Mouse (Mus musculus) thymus, postnatal 36 days (tissue): ENCODE measurements around the gene Tspan13.

Experiments used
- DNase-seq, 2 experiments: peaks; one replicate each; pipeline ENCODE4 v3.0.0; 2022; ENCODE audit warnings: mixed read lengths in 2 of 2

Tspan13 gene

DNA sequence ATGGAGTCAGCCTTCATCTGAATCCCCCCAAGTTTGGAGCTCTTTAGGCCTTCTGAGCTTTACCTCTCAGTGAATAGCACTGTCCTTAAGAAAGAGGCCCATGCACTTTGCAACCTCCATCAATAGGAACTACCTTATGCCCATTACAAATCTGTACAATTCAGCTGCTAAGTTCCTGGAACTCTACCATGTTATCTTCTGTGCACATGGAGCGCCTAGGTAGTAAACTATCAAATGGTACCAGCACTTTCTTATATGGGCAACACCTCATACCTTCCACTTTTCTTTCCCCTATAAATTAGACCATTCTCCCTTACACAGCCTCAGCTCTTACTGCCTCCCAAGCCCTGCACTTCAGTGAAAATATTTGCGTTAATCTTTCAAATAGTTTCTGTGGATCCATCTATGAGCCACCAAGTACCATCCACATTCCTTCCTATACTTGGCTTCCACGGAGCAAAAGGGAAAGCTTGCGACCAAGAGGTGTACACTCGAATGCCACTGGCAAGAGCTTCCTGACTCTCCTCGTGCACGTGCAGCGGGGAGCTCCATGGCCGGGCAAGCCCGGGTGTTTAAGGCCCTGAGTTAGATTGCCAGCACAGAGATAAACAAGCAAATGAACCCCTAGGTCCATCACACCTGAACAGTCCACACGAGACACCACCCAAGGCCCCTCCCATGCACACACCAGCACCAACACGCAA lies 11.5 kb downstream of the Tspan13 start:
- DNase-seq: no peak

DNA sequence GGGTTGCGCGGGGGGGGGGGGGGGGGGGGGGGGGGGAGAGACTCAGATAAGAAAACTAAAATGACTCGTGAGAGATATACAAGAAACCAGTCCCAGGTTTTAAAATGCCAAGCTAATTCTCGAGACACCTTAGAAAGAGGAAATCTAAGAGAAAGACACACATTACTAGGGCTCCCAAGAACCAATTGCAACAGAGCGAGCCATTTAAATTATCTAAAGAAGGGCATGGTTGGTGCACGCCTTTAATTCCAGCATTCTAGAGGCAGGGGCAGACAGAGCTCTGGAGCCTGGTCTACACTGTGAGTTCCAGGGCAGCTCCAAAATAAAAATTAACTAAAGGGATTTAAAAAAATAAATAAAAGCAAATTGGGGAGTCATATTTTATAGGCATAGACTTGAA lies 12.6 kb downstream of the Tspan13 start:
- DNase-seq: no peak

DNA sequence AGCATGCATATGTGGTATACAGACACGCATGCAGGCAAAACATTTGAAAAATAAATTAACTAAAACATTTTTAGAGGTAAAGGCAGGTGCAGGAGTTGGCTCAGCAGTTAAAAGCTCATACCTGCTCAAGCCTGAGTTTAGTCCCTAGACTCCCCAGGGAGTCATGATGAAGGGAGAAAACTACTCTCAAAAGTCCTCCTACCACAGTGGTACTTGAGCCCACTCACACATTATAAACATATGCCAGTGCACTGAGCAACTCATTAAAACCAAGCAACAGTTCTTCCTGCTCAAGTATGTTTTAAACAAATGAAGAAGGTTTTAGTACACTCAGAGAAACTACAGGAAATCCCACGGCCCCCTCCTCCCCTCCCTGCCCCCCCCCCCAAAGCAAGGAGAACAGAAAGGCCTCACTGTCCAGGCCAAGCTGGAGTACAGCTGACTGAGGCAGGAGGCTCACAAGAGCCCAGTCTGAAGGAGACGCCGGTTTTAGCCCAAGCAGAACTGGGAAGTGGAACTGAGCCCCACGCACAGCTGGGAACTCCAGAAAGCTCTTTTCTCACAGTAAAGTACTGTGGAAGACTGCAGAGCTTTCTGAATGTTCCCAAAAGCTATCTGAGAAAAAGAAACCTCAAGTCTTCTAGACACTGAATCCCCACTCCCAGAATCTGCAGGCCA lies 13.2 kb downstream of the Tspan13 start:
- DNase-seq: no peak

DNA sequence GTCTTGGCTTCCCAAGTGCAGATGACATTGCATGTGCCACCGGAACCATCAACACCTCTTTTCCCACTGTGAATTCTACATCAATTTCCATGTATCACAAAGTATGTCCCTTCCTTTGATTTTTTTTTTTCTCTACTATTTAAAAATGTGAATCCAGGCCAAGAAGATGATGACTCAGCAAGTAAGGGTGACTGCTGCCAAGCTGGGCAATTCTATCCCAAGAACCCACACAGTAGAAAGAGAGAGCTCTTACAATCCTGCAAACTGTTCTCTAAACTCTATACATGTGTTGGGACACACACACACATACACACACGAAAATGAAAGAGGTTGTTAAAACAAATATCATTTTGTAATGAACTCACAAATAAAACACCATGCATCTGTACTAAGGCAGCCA lies 15.1 kb downstream of the Tspan13 start:
- no peak for DNase-seq

DNA sequence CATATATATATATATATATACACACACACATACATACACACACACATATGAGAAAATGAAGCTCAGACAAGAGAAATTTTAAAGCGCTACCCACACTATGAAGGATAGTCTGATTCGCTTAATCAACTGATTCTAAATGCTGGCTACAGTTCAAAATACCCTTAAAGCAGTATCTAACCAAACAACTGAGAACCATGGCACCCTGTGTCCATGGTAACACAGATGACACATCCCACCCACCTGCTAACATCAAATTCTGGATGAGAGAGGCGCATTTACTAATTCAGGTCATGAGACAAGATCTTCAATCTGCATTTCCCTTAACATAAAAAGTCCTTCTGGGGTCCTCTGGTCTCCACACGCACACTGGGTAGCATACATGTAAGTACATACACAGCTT lies 16.2 kb downstream of the Tspan13 start:
- DNase-seq: no peak

DNA sequence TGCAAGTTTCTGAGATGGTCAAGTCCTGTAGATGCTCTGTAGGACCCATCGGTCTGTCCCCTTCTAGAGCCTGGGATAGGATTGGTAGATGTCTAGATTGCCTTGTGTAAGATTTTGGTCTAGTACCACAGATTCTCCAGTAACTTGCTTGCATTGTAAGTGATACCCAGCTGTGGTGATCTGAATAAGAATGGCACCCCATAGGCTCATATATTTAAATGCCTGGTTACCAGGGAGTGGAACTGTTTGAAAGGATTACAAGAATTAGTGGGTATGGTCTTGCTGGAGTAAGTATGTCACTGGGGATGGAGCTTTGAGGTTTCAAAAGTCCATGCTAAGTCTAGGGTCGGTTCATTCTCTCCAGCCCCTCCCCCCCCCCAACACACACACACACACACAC lies 21.6 kb downstream of the Tspan13 start:
- DNase-seq: no peak

DNA sequence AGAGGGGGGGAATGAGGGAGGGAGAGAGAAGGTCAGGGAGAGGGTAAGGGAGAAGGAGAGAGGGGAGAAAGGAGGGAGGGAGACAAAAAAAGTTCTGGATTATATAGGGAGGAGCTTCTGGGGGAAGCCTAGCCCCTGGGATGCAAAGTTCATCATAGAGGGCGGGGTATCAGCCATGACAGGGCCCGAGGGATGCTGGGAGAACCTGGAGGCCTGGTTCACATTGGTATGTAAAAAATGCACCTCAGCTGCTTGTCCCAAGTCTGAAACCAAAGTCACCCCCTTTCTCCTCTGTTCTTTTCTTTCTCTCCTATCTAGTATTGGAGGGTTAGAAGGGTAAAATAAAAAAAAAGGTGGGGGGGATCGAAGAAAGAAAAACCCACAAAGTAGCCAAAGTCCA lies 22.2 kb downstream of the Tspan13 start:
- DNase-seq: no peak

DNA sequence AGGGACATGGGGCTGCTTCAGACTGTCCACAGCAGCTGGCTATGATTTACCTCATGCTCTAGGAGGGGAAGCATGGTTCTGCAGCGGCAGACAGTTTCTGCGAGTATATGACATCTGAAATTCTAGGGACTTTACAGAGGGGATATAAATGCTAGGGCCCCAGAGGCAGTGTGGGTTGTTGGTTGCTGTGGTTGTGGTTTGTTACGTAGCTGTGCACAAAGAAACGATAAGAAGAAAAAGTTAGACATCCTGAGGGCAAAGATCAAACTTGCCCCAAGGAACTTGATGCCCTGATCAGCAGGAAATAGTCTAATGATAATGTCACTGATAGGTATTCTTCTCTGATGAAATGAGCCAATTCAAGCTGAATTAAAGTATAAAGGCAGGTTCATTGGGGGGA lies 22.7 kb downstream of the Tspan13 start:
- DNase-seq: peak; percentile 24 to 25

DNA sequence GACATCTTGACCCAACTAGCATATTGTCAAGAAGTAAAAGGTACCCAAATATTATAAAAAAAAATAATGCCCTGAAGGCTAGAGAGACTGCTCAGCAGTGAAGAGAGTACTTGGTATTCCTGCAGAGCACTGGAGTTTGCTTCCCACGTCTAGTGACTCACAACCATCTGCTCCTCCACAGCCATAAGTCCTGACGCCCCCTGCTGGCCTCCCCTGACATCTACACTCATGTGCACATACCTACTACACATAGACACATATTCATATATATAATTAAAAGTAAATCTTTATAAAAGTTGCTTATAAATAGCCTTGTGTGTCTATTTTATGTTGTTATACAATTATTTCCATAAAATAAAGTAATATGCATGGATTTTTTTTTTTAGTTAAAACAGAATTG lies 24.5 kb downstream of the Tspan13 start:
- DNase-seq: peak in 1 of 2 experiments; percentile 18

DNA sequence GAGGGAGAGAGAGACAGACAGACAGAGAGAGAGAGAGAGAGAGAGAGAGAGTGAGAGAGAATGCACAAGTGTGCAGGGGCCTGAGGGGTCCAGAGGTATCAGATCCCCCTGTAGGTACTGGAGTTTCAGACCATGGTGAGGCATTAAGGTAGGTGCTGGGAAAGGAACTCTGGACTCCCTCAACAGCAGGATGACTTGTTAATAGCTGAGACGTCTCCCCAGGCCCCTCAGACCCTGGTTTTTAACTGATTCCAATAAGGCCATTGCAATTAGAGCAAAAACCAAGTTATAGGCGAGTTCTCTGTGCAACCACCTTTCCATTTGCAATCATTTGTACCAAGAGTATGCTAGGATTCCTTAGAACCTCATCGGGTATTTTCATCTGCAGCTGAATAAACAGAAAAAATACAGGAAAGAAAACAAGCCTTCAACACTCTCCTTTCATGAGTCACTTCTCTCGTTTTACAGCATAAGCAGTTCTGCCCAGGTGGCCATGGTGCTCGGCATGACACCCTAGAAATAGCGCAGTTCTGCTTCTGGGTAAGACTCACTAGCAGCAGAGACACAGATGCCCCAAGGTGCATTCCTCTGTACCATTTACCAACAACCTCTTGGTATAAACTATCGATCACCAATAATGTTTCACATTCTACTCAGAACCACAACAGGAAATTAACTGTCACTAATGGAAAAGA lies 28.9 kb downstream of the Tspan13 start:
- no peak for DNase-seq

DNA sequence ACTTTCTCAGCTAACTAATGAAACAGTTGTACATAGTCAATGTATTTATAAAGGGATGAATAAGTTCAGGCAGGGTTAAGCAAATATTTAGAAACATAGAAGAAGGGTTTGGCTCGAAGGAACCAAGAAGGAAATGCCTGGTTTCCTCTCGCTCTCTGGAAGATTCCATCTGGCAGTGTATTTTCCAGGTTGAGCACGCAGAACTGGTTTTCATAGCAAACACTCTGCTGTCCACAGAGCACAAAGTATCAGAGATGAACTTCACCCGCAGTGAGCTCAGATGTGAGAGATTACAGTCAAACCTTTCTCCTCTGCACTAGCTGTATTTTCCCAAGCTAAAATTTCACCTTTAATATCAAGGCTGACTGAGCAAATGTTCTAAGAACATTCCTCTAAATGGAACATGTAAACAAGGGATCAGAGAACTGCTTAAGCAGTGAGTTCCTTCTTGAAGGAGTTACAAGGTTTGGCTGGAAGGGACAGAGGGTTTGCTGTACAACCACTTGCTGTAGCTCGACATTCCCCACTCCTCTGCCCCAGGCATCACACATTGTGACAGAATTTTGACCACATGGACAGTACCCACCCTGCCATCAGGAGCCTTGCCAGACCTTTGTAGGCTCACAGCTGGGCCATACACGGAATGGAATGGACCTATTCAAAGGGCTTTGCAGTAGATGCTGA lies 33.8 kb downstream of the Tspan13 start:
- DNase-seq: no peak

DNA sequence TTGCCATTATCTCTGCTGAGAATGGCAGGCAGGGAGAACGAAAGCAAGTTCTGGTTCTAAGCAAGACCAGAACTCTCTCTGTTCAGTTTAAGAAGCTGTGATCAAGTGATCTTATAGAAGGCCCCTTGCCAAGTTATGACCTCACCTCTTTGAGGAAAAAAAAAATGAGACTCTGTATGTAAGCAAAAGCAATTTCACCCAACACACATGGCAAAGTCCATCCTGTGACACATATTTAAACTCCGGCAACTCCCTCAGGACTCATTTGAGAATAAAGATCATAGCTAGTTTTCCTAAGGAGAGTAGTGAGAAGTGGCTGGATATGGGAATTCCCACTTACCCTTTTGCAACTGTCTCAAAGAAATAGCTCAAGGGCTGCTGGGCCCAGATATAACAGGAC lies 34.7 kb downstream of the Tspan13 start:
- no peak for DNase-seq

DNA sequence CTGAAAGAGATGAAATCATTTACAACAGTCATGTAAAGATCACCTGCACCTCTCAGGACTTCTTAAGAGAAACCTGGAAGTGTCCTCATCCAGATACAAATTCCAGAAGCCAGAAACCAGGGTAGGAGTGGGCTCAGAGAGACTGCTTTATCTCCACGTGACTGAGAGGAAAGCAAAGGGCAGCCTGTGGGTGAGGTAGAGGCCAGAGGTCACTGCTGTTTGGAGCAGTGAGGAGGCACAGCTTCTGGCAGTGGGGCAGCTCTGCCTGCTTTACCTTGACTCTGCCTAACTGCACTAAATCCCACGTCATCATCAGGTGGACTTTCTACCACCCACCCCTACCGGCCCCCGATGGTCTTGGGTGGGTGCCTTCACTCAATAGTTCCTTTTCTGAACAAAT lies 37.6 kb downstream of the Tspan13 start:
- no peak for DNase-seq

DNA sequence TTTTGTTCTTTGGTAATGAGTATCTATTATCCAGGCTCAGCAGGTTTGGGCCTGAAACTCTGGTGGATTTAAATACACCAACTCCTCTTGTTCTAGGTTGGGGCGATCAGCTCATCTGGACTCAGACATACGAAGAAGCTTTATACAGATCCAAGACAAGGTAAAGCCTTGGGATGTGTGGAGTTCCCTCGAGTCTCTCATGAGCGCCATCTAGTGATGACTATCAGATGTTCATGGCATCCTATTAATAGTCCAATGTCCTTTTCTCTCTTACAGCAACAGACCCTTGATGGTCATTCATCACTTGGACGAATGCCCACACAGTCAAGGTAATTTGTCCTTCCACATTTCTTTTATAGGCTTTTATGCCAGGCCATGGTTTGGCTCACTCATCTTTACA lies 46.5 kb downstream of the Tspan13 start:
- DNase-seq: no peak

DNA sequence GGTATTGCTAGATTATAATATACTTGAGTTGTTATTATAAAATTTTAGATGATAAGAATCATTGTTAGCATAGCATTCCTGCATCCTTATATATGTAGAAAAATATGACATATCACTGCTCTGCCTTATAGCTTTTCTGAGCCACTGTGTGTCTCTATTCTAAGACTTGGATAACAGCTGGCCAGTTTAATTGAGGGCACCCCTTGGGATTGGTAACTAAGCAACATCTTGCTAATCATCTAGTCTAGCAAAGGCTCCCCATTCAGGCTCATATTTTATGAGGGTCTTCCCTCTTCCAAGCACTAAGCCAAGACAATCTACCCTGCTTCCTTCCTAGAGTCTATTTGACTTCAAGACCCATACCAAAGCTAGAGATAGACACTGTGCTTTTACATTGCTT lies 48.2 kb downstream of the Tspan13 start:
- DNase-seq: no peak

DNA sequence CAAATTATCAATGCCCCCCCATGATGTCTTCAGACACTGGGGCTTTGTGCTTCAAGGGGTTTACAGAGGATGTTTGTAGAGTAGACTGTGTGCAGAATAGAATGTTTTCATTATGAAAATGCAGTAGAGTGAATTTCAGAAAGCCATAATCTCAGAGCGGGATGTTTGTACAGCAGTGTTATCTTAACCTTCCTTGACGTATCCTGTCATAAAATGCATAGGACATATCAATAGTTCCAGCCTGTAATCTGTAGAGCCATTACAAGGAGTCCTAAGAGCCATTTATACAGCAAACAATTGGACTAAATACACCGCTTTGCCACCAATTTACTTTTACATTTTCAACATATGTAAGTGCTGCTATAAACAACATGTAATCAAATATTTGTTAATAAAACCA lies 48.7 kb downstream of the Tspan13 start:
- no peak for DNase-seq

DNA sequence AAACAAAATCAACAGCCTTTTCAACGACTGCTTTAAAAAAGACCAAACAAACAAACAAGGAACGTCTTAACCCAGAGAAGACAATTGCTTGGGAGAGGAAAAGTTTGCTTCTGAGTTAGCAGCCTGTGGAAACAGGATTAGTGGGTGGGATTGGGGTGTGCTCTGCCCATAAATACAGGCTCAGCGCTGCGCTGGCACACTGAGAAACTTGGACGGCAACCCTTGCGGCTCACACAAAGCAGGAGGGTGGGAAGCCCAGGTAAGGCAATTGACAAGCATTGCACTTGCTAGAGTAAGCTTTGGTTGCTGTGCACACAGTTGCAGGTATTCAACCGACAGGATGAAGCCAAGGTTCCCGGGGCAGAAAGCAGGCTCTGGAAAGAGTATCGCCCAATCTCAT lies 49.6 kb downstream of the Tspan13 start, which contains the start of gene Agr2:
TSS of gene Agr2 (plus strand) at position 197 of the 400 bp plus-strand sequence.
- no peak for DNase-seq

DNA sequence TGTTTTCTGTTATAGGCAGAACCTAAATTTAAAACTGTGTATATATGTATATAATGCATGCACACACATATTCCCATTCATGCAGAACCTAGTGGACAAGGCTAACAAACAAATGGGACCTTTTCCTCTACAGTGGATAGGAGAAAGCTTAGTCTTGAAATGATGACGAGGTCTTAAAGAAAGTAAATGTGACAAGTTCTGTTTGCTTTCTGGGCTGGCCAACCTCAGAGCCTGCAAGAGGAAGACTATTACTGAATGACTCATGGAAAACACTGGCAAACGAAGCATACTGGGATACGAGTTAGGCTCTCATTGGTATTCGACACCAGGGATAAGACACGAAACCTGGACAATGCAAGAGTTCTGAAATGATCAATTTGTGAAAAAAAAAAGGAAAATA lies 57.6 kb downstream of the Tspan13 start:
- no peak for DNase-seq

DNA sequence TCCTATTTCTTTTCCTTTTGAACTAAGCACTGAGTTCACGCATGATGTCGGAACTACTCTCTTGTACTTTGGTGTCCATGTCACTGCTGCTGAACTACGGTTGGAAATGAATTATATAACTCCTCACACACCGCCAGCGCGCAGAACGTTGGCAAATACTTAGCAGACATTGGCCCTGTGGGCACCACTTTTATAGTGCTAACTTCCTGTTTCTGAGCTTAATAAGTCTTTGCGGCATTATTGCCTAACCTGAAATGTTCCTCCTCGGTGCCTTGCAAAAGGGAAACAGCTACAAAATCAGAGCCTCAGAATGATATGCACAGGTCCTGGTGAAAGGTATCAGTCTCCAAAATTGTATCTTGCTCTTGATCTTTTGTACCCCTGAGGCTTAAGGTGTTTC lies 58.8 kb downstream of the Tspan13 start:
- no peak for DNase-seq

DNA sequence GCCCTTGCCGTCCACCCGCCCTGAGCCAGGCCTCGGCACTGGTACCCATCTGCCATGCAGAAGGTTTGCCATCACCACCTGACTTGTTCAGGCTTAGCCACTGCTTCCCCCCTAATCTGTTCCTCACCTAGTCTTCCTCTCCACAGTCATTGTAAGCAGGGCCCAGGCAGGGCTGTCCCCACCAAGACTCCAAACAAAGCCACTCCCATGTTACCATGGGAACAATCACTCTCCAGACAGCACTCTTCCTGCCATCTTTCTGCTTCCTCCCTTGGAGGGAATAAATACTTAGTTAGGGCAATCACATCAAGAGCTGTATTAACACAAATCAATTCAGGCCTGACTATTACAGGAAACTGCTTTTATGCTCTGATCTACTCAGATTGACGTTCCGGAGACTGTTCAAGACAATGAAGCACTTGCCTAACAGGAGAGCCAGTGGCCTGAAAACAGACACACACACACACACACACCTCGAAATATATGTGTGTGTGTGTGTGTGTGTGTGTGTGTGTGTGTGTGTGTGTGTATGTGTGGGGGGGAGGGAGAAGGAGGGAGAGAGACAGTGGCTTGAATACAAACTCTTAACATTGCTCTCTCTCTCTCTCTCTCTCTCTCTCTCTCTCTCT lies 60.5 kb downstream of the Tspan13 start:
- no peak for DNase-seq

DNA sequence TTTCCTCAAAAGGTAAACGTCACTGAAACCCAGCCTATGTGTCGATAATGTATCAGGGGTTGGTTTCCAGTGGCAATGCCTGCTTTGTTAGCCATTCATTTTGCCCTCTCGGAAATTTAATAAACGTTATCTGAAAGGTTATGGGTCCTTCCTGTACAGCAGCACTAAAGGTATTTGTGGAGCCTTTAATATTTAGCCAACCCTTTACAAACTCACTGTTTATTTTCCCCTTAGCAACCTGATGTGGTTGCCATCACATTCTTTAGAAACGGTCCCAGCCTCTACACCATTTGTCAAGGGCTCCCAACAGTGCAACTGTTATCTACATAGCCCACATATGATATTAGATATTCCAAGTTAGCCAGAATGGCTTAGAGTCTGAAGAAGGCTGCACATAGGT lies 62.7 kb downstream of the Tspan13 start:
- DNase-seq: no peak

DNA sequence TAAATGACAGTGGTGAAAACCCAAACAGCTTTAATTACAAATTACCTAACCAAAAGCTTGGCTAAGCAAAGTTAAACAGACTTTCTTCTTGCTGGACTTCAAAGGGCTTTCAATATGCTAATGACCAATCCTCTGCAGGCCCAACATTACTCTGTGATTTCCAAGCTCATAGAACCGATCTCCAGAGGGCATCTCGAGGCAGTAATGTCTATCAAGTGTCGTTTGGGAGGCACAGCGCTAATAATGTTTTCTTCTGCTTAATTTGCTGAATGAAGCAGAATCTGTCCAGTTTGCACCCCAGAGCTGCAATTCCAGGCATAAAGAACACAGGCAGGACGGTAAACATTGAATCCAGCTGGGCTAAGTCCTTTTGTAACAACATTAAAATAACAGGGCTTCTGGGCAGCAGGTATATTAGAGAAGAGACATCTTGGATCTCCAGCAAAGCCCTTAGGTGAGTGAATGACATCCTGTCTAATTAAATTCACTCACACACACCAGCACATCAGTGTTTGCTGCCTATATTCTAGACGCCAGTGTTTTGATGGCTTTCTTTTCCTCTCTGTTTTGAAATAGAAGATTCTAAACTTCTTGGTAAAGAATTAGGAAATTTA lies 64.6 kb downstream of the Tspan13 start:
- no peak for DNase-seq

DNA sequence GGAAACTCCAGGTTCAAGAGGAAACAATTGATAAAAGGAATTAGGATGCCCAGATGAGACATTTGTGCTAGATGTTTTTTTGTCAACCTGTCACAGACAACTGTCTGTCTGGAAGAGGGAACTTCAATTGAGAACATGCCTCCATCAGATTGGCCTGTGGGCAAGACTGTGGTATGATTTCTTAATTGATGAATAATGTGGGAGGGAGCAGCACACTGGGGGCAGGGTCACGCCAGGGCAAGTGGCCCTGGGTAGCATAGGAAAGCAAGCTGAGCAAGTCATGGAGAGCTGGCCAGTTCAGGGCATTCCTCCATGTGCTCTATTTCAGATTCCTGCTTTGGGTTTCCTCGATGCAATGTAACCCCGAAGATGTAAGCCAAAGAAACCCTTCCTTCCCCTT lies 66.4 kb downstream of the Tspan13 start:
- DNase-seq: no peak
